ENCODE assay signal across 14 mouse cellular contexts in genomic region chr1:73941697-73942096, GRCm38 (mm10).
A peak's percentile ranks its signal among the peaks of the same experiment; 100 is the strongest.
DNase-seq lines count a peak whose midpoint lies in the region; ATAC-seq lines count a peak whose summit lies in the region.
"Had no signal": no experiment of that assay in that cellular context is flagged by ENCODE, and none has a peak within 500 bp of the region (broad histone marks: within the 10 kb centered on the region; RNA-seq: fewer than 3 reads in every experiment).

No protein-coding gene starts in this region.

- H3K9ac ChIP-seq in hindbrain, embryonic 14.5 days = no peak overlapping the region
- no peak overlapping the region for H3K9ac ChIP-seq in hindbrain, embryonic 11.5 days (ENCODE audit: low read depth, low read length)
- no peak overlapping the region for H3K9ac ChIP-seq in midbrain, embryonic 13.5 days (replicated peaks)
- H3K9ac ChIP-seq in midbrain, embryonic 11.5 days (ENCODE audit: low read length) = no peak overlapping the region
- H3K9ac ChIP-seq in limb, embryonic 13.5 days = no peak overlapping the region
- H3K9ac ChIP-seq: embryonic facial prominence, embryonic 12.5 days; forebrain, embryonic 13.5 days; midbrain, embryonic 12.5 days had no signal

- no peaks in the 10 kb centered on the region for H3K27me3 ChIP-seq in hindbrain, embryonic 14.5 days (ENCODE audit: control insufficient read depth, insufficient read depth, low read length)
- H3K27me3 ChIP-seq in hindbrain, embryonic 11.5 days (ENCODE audit: control insufficient read depth, insufficient read depth, low read length) = no peaks in the 10 kb centered on the region
- H3K27me3 ChIP-seq in midbrain, embryonic 13.5 days = no peaks in the 10 kb centered on the region
- no peaks in the 10 kb centered on the region for H3K27me3 ChIP-seq in midbrain, embryonic 11.5 days (ENCODE audit: control insufficient read depth, insufficient read depth, low read length)
- no peaks in the 10 kb centered on the region for H3K27me3 ChIP-seq in limb, embryonic 13.5 days
- H3K27me3 ChIP-seq: embryonic facial prominence, embryonic 12.5 days; forebrain, embryonic 13.5 days; midbrain, embryonic 12.5 days had no signal

- 73% methylated on average over 9 of the region's 9 CpGs for WGBS in hindbrain, embryonic 14.5 days
- 67% methylated on average over 9 of the region's 9 CpGs for WGBS in hindbrain, embryonic 11.5 days
- 59% methylated on average over 9 of the region's 9 CpGs for WGBS in midbrain, embryonic 13.5 days
- 49% methylated on average over 8 of the region's 9 CpGs for WGBS in midbrain, embryonic 11.5 days
- 78% methylated on average over 9 of the region's 9 CpGs for WGBS in limb, embryonic 13.5 days

- peak overlapping the region; percentile 20; the same call in 1 of the 2 replicates for H3K27ac ChIP-seq in hindbrain, embryonic 14.5 days
- no peak overlapping the region for H3K27ac ChIP-seq in hindbrain, embryonic 11.5 days (ENCODE audit: low read depth, low read length)
- H3K27ac ChIP-seq in midbrain, embryonic 13.5 days = no peak overlapping the region
- H3K27ac ChIP-seq in midbrain, embryonic 11.5 days (ENCODE audit: low read depth, low read length) = no peak overlapping the region
- H3K27ac ChIP-seq in limb, embryonic 13.5 days = peak overlapping the region; percentile 79; the same call in 1 of the 2 replicates
- H3K27ac ChIP-seq: forebrain, embryonic 13.5 days; midbrain, embryonic 12.5 days had no signal

- peaks cover 13% of the 10 kb centered on the region; the same call in 1 of the 2 replicates for H3K4me1 ChIP-seq in hindbrain, embryonic 14.5 days (replicated peaks; ENCODE audit: control insufficient read depth, insufficient read depth, low read length)
- no peaks in the 10 kb centered on the region for H3K4me1 ChIP-seq in hindbrain, embryonic 11.5 days (replicated peaks; ENCODE audit: control insufficient read depth, insufficient read depth, low read length)
- peaks cover 21% of the 10 kb centered on the region for H3K4me1 ChIP-seq in midbrain, embryonic 13.5 days (replicated peaks)
- H3K4me1 ChIP-seq in midbrain, embryonic 11.5 days (ENCODE audit: control insufficient read depth, insufficient read depth, low read length) = peaks cover 7% of the 10 kb centered on the region
- H3K4me1 ChIP-seq in limb, embryonic 13.5 days = peaks cover 37% of the 10 kb centered on the region

- H3K36me3 ChIP-seq in hindbrain, embryonic 14.5 days (replicated peaks; ENCODE audit: control insufficient read depth, insufficient read depth) = no peaks in the 10 kb centered on the region
- H3K36me3 ChIP-seq in hindbrain, embryonic 11.5 days (ENCODE audit: control insufficient read depth, insufficient read depth, low read length) = no peaks in the 10 kb centered on the region
- H3K36me3 ChIP-seq in midbrain, embryonic 13.5 days = no peaks in the 10 kb centered on the region
- no peaks in the 10 kb centered on the region; the same call in 1 of the 2 replicates for H3K36me3 ChIP-seq in midbrain, embryonic 11.5 days (ENCODE audit: control insufficient read depth, insufficient read depth, low read length)
- H3K36me3 ChIP-seq in limb, embryonic 13.5 days = peaks cover 49% of the 10 kb centered on the region
- H3K36me3 ChIP-seq: midbrain, embryonic 12.5 days had no signal

- no peak for DNase-seq in hindbrain, embryonic 14.5 days (ENCODE audit: low spot score)
- no peak for DNase-seq in hindbrain, embryonic 11.5 days (ENCODE audit: low spot score)
- no peak for DNase-seq in midbrain, embryonic 11.5 days (ENCODE audit: low spot score, missing footprints)
- no peak for DNase-seq in adrenal gland, postnatal 10 days
- DNase-seq in right cerebral cortex, postnatal 25 days = no peak
- DNase-seq: adrenal gland, adult 8-10 months; cerebellum, adult 18-20 months; lung, adult 18-20 months; lung, postnatal 36 days had no signal

- no peaks in the 10 kb centered on the region for H3K9me3 ChIP-seq in hindbrain, embryonic 14.5 days (ENCODE audit: control insufficient read depth, low read length)
- no peaks in the 10 kb centered on the region for H3K9me3 ChIP-seq in hindbrain, embryonic 11.5 days (ENCODE audit: control insufficient read depth, low read length)
- no peaks in the 10 kb centered on the region for H3K9me3 ChIP-seq in midbrain, embryonic 13.5 days
- no peaks in the 10 kb centered on the region for H3K9me3 ChIP-seq in midbrain, embryonic 11.5 days (ENCODE audit: control insufficient read depth, low read length)
- no peaks in the 10 kb centered on the region for H3K9me3 ChIP-seq in limb, embryonic 13.5 days
- H3K9me3 ChIP-seq: embryonic facial prominence, embryonic 12.5 days; forebrain, embryonic 13.5 days; midbrain, embryonic 12.5 days had no signal

- H3K4me3 ChIP-seq in hindbrain, embryonic 14.5 days (replicated peaks; ENCODE audit: low read length) = no peak overlapping the region
- no peak overlapping the region for H3K4me3 ChIP-seq in hindbrain, embryonic 11.5 days (ENCODE audit: low read depth, low read length)
- no peak overlapping the region for H3K4me3 ChIP-seq in midbrain, embryonic 13.5 days (replicated peaks)
- H3K4me3 ChIP-seq in midbrain, embryonic 11.5 days (ENCODE audit: low read depth, low read length) = no peak overlapping the region
- H3K4me3 ChIP-seq in limb, embryonic 13.5 days = no peak overlapping the region
- H3K4me3 ChIP-seq: embryonic facial prominence, embryonic 12.5 days; forebrain, embryonic 13.5 days; midbrain, embryonic 12.5 days had no signal

- no peak overlapping the region for H3K4me2 ChIP-seq in hindbrain, embryonic 14.5 days (replicated peaks)
- no peak overlapping the region for H3K4me2 ChIP-seq in hindbrain, embryonic 11.5 days (replicated peaks; ENCODE audit: low read depth, low read length)
- H3K4me2 ChIP-seq in midbrain, embryonic 13.5 days (replicated peaks) = no peak overlapping the region
- H3K4me2 ChIP-seq in midbrain, embryonic 11.5 days = no peak overlapping the region
- H3K4me2 ChIP-seq in limb, embryonic 13.5 days (replicated peaks) = no peak overlapping the region
- H3K4me2 ChIP-seq: embryonic facial prominence, embryonic 12.5 days; forebrain, embryonic 13.5 days; midbrain, embryonic 12.5 days had no signal

- no peak for ATAC-seq in hindbrain, embryonic 14.5 days (ENCODE audit: low FRiP score)
- no peak for ATAC-seq in hindbrain, embryonic 11.5 days (ENCODE audit: low FRiP score)
- ATAC-seq in midbrain, embryonic 13.5 days = 0 out of 2 replicates have a peak, but pooled peaks have one; percentile 13
- no peak for ATAC-seq in midbrain, embryonic 11.5 days (ENCODE audit: low FRiP score)
- ATAC-seq in limb, embryonic 13.5 days (ENCODE audit: low FRiP score, low read depth) = no peak
- ATAC-seq: forebrain, embryonic 13.5 days had no signal

Comparison
In these comparisons a context has a peak if more than half of its experiments do, and no peak if none do; other contexts are left out.
1. H3K27ac ChIP-seq: peak in hindbrain, embryonic 14.5 days (single experiment) and limb, embryonic 13.5 days (single experiment); none in hindbrain, embryonic 11.5 days (single experiment), midbrain, embryonic 13.5 days (single experiment) and midbrain, embryonic 11.5 days (single experiment).